16 mouse cellular contexts compared by ENCODE assay signal in genomic region chr12:56144359-56144758, GRCm38 (mm10).
DNase-seq lines count a peak whose midpoint lies in the region; ATAC-seq and TF ChIP-seq lines count a peak whose summit lies in the region.
"Had no signal": no experiment of that assay in that cellular context is flagged by ENCODE, and none has a peak within 500 bp of the region (broad histone marks: within the 10 kb centered on the region; RNA-seq: fewer than 3 reads in every experiment).

No protein-coding gene starts in this region.

- no peak for TF ChIP-seq CTCF in kidney, adult 2 months (conservative IDR thresholded peaks at IDR 0.05; ENCODE audit: insufficient read depth, insufficient read length, low read depth, low read length)
- no peak for TF ChIP-seq CTCF in lung, postnatal 0 days (IDR thresholded peaks at IDR 0.05)
- no peak for TF ChIP-seq CTCF in lung, adult 2 months (IDR thresholded peaks at IDR 0.05; ENCODE audit: insufficient read depth, low read length)
- no peak for TF ChIP-seq CTCF in forebrain, postnatal 0 days (IDR thresholded peaks at IDR 0.05; ENCODE audit: low read depth)

- H3K27ac ChIP-seq in kidney, adult 2 months (ENCODE audit: insufficient read depth, low read depth, low read length), result no peak overlapping the region
- no peak overlapping the region for H3K27ac ChIP-seq in kidney, embryonic 14.5 days (ENCODE audit: low read depth, low read length)
- H3K27ac ChIP-seq in lung, postnatal 0 days (ENCODE audit: low read length), result no peak overlapping the region
- no peak overlapping the region for H3K27ac ChIP-seq in forebrain, postnatal 0 days (ENCODE audit: low read depth, low read length)
- H3K27ac ChIP-seq: limb, embryonic 10.5 days; stomach, embryonic 15.5 days had no signal

- no peak for TF ChIP-seq POLR2A in kidney, adult 2 months (IDR thresholded peaks at IDR 0.05; ENCODE audit: low read depth, low read length)
- no peak for TF ChIP-seq POLR2A in lung, adult 2 months (IDR thresholded peaks at IDR 0.05; ENCODE audit: borderline replicate concordance, extremely low read depth, low read depth, low read length)

- H3K4me2 ChIP-seq in kidney, embryonic 14.5 days (replicated peaks; ENCODE audit: low read depth, low read length), result no peak overlapping the region
- H3K4me2 ChIP-seq in lung, postnatal 0 days (replicated peaks; ENCODE audit: low read depth, low read length), result no peak overlapping the region
- no peak overlapping the region for H3K4me2 ChIP-seq in forebrain, postnatal 0 days (ENCODE audit: low read depth)
- H3K4me2 ChIP-seq: stomach, embryonic 15.5 days had no signal

- H3K9ac ChIP-seq in kidney, embryonic 14.5 days (ENCODE audit: low read depth, low read length), result no peak overlapping the region
- no peak overlapping the region for H3K9ac ChIP-seq in lung, postnatal 0 days (replicated peaks; ENCODE audit: low read depth)
- H3K9ac ChIP-seq in forebrain, postnatal 0 days, result no peak overlapping the region
- H3K9ac ChIP-seq: liver, postnatal 0 days; stomach, embryonic 15.5 days had no signal

- no peaks in the 10 kb centered on the region for H3K4me1 ChIP-seq in kidney, adult 2 months (ENCODE audit: control insufficient read depth, insufficient read depth, low read length)
- no peaks in the 10 kb centered on the region for H3K4me1 ChIP-seq in kidney, embryonic 14.5 days (ENCODE audit: control insufficient read depth, insufficient read depth, low read length)
- H3K4me1 ChIP-seq in lung, postnatal 0 days (ENCODE audit: insufficient read depth, low read depth, low read length), result no peaks in the 10 kb centered on the region
- H3K4me1 ChIP-seq in lung, adult 2 months (ENCODE audit: control insufficient read depth, insufficient read depth, low read length), result peaks cover 2% of the 10 kb centered on the region; the same call in 1 of the 2 replicates
- no peaks in the 10 kb centered on the region for H3K4me1 ChIP-seq in forebrain, postnatal 0 days (ENCODE audit: insufficient read depth)
- H3K4me1 ChIP-seq: limb, embryonic 10.5 days; stomach, embryonic 15.5 days had no signal

- no peaks in the 10 kb centered on the region for H3K27me3 ChIP-seq in kidney, adult 2 months (replicated peaks; ENCODE audit: control insufficient read depth, insufficient read depth, low read length)
- no peaks in the 10 kb centered on the region for H3K27me3 ChIP-seq in kidney, embryonic 14.5 days (ENCODE audit: control insufficient read depth, insufficient read depth, low read length)
- H3K27me3 ChIP-seq in lung, postnatal 0 days (replicated peaks; ENCODE audit: insufficient read depth, low read length), result no peaks in the 10 kb centered on the region
- no peaks in the 10 kb centered on the region for H3K27me3 ChIP-seq in forebrain, postnatal 0 days (ENCODE audit: insufficient read depth, low read length)
- H3K27me3 ChIP-seq: stomach, embryonic 15.5 days had no signal

- no peak for ATAC-seq in kidney, embryonic 14.5 days (ENCODE audit: low FRiP score, low TSS enrichment)
- ATAC-seq in lung, postnatal 0 days, result peak; percentile 94
- no peak for ATAC-seq in forebrain, postnatal 0 days
- ATAC-seq: liver, postnatal 0 days had no signal

- DNase-seq in kidney, adult 2 months, result peak; percentile 14
- peak; percentile 89 for DNase-seq in lung, postnatal 0 days (ENCODE audit: low spot score)
- DNase-seq in lung, adult 2 months, result no peak
- DNase-seq in brain, adult 2 months (ENCODE audit: low read depth, low spot score), result peak; percentile 40
- DNase-seq in telencephalon, adult 2 months (ENCODE audit: low read depth, low spot score), result peak; percentile 24
- DNase-seq in cerebellum, adult 9-11 months, result no peak
- DNase-seq in forebrain, postnatal 0 days, result no peak
- DNase-seq: adrenal gland, postnatal 14 days; cerebellum, adult 11-12 months; gastrocnemius, postnatal 25 days; liver, postnatal 0 days; right cerebral cortex, postnatal 25 days; thymus, postnatal 14 days had no signal

- no peaks in the 10 kb centered on the region for H3K36me3 ChIP-seq in kidney, adult 2 months (ENCODE audit: control insufficient read depth, insufficient read depth, low read length)
- H3K36me3 ChIP-seq in kidney, embryonic 14.5 days (ENCODE audit: control insufficient read depth, insufficient read depth, low read length), result no peaks in the 10 kb centered on the region
- no peaks in the 10 kb centered on the region for H3K36me3 ChIP-seq in lung, postnatal 0 days (ENCODE audit: insufficient read depth, low read length)
- no peaks in the 10 kb centered on the region for H3K36me3 ChIP-seq in forebrain, postnatal 0 days (ENCODE audit: insufficient read depth)
- H3K36me3 ChIP-seq: limb, embryonic 10.5 days; stomach, embryonic 15.5 days had no signal

- TF ChIP-seq EP300 in lung, postnatal 0 days (IDR thresholded peaks at IDR 0.05), result peak; percentile 53

- 8% methylated on average over 1 of the region's 1 CpGs for WGBS in kidney, adult 2 months
- WGBS in kidney, embryonic 14.5 days, result 57% methylated on average over 1 of the region's 1 CpGs
- 7% methylated on average over 1 of the region's 1 CpGs for WGBS in lung, postnatal 0 days
- 13% methylated on average over 1 of the region's 1 CpGs for WGBS in lung, adult 2 months
- WGBS in forebrain, postnatal 0 days, result 76% methylated on average over 1 of the region's 1 CpGs

- H3K9me3 ChIP-seq in kidney, embryonic 14.5 days (ENCODE audit: control insufficient read depth, low read length), result no peaks in the 10 kb centered on the region
- no peaks in the 10 kb centered on the region for H3K9me3 ChIP-seq in lung, postnatal 0 days (ENCODE audit: low read length)
- no peaks in the 10 kb centered on the region for H3K9me3 ChIP-seq in forebrain, postnatal 0 days (ENCODE audit: low read length)
- H3K9me3 ChIP-seq: limb, embryonic 10.5 days; stomach, embryonic 15.5 days had no signal

- no peak overlapping the region for H3K4me3 ChIP-seq in kidney, adult 2 months (ENCODE audit: insufficient read depth, low read depth, low read length)
- no peak overlapping the region for H3K4me3 ChIP-seq in kidney, embryonic 14.5 days (ENCODE audit: low read length)
- H3K4me3 ChIP-seq in lung, postnatal 0 days (ENCODE audit: low read depth, low read length), result no peak overlapping the region
- no peak overlapping the region for H3K4me3 ChIP-seq in lung, adult 2 months (replicated peaks; ENCODE audit: extremely low read depth, low read depth, low read length)
- H3K4me3 ChIP-seq in forebrain, postnatal 0 days (ENCODE audit: low read depth, low read length), result no peak overlapping the region
- H3K4me3 ChIP-seq: limb, embryonic 10.5 days; stomach, embryonic 15.5 days had no signal

Comparison
In these comparisons a context has a peak if more than half of its experiments do, and no peak if none do; other contexts are left out.
1. DNase-seq: peak in kidney, adult 2 months (single experiment), lung, postnatal 0 days (single experiment), brain, adult 2 months (single experiment) and telencephalon, adult 2 months (single experiment); none in lung, adult 2 months (single experiment), cerebellum, adult 9-11 months (single experiment) and forebrain, postnatal 0 days (single experiment).